Mouse (Mus musculus) heart, embryonic 14.5 days (tissue): ENCODE data around the gene Rin2. TPM values are rescaled to one million over a fixed set of nuclear protein-coding genes. Genes with fewer than 3 reads are reported as not detected.

Experiments
- ATAC-seq: fragments of 200-750 bp; cut with Nextera tagmentation; 2 replicates; pipeline ENCODE4 v1.8.0; 2017; ENCODE audit warnings: low read depth, moderate TSS enrichment; ENCODE audit not compliant: insufficient number of reproducible peaks, insufficient read depth, low FRiP score
- H3K27ac ChIP-seq, 2 experiments: fragments of 200-500 bp in 1 of 2; fragments of 300-500 bp in 1 of 2; sonication (generic) in 1 of 2; replicated peaks in 1 of 2; 2 replicates each; pipeline ENCODE4 v1.5.1; 2012 to 2014; ENCODE audit warnings: low read depth in 2 of 2, low read length in 2 of 2, control low read depth in 1 of 2, mild to moderate bottlenecking in 1 of 2, mixed read lengths in 1 of 2; ENCODE audit not compliant: control insufficient read depth in 1 of 2, insufficient read depth in 1 of 2
- H3K27me3 ChIP-seq: fragments of 300-500 bp; sonication (generic); 2 replicates; pipeline ENCODE4 v1.6.1; 2014; ENCODE audit warnings: mild to moderate bottlenecking, low read length, control low read depth; ENCODE audit not compliant: control insufficient read depth, insufficient read depth
- H3K36me3 ChIP-seq: fragments of 300-500 bp; sonication (generic); 2 replicates; pipeline ENCODE4 v1.6.1; 2014; ENCODE audit warnings: mild to moderate bottlenecking, control low read depth, low read length, mixed read lengths; ENCODE audit not compliant: control insufficient read depth, insufficient read depth
- H3K4me1 ChIP-seq, 2 experiments: fragments of 200-500 bp in 1 of 2; fragments of 300-500 bp in 1 of 2; sonication (generic) in 1 of 2; 2 replicates each; pipeline ENCODE4 v1.6.1; 2012 to 2014; ENCODE audit warnings: low read length in 2 of 2, control low read depth in 1 of 2, mixed read lengths in 1 of 2; ENCODE audit not compliant: control insufficient read depth in 2 of 2, insufficient read depth in 2 of 2
- H3K4me2 ChIP-seq: fragments of 300-500 bp; sonication (generic); 2 replicates; pipeline ENCODE4 v1.6.1; 2014; ENCODE audit warnings: mild to moderate bottlenecking, low read length
- H3K4me3 ChIP-seq, 2 experiments: fragments of 200-500 bp in 1 of 2; fragments of 300-500 bp in 1 of 2; sonication (generic) in 1 of 2; 2 replicates each; pipeline ENCODE4 v1.5.1; 2012 to 2014; ENCODE audit warnings: low read length in 2 of 2, mild to moderate bottlenecking in 2 of 2, control low read depth in 1 of 2, low read depth in 1 of 2, moderate library complexity in 1 of 2; ENCODE audit not compliant: control insufficient read depth in 1 of 2, insufficient read depth in 1 of 2
- H3K9ac ChIP-seq: fragments of 300-500 bp; sonication (generic); 2 replicates; pipeline ENCODE4 v1.6.1; 2014; ENCODE audit warnings: mild to moderate bottlenecking, low read length
- H3K9me3 ChIP-seq: fragments of 300-500 bp; sonication (generic); 2 replicates; pipeline ENCODE4 v1.6.1; 2016; ENCODE audit warnings: low read length, control low read depth; ENCODE audit not compliant: control insufficient read depth
- WGBS: fragments of 180-500 bp; shearing (Covaris S2); extraction: QIAGEN DNeasy Blood & Tissue Kit; methylation state at CpG from one replicate; pipeline ENCODE4 v1.1.7; 2014; 5-methylcytosine and 5-hydroxymethylcytosine counted together
- polyA plus RNA-seq: library from polyadenylated mRNA; unstranded; fragments of >200 nt; fragmentation: Nextera tagmentation; extraction: Ambion mirVana; gene quantifications from 2 replicates; pipeline ENCODE4 v1.2.1, GENCODE M21; 2014

The Rin2 gene
- polyA plus RNA-seq, 1 experiment from 2014 or later: 20.8 TPM

GRCm38 (mm10) chr2:145730905-145731304 is 55.9 kb downstream of the Rin2 start:
- H3K4me1 ChIP-seq: no peaks in the 10 kb centered on the region
- H3K9me3 ChIP-seq: no peaks in the 10 kb centered on the region
- ATAC-seq: no peak
- H3K36me3 ChIP-seq: no peaks in the 10 kb centered on the region
- no peak overlapping the region for H3K9ac ChIP-seq
- 83% methylated on average over 7 of the region's 7 CpGs for WGBS
- H3K4me2 ChIP-seq: no peak overlapping the region
- H3K4me3 ChIP-seq: no peak overlapping the region
- H3K27me3 ChIP-seq: no peaks in the 10 kb centered on the region
- H3K27ac ChIP-seq: no peak overlapping the region

- ATAC-seq: no peak
- Histone ChIP-seq H3K27me3 (no peaks in the 10 kb centered on the region), H3K4me3 (no peak overlapping the region), H3K9ac (no peak overlapping the region), H3K4me1 (peaks cover 0 to 6% of the 10 kb centered on the region in 2 experiments; a peak in 1 of 4 replicates), H3K4me2 (no peak overlapping the region), H3K36me3 (no peaks in the 10 kb centered on the region), H3K27ac (no peak overlapping the region), H3K9me3 (no peaks in the 10 kb centered on the region)
- WGBS: 85% methylated on average over 5 of the region's 5 CpGs
Measured at GRCm38 (mm10) chr2:145735079-145735478, 60.1 kb downstream of the Rin2 start.

GRCm38 (mm10) chr2:145736543-145736942 is 61.5 kb downstream of the Rin2 start:
- ATAC-seq: no peak

GRCm38 (mm10) chr2:145737196-145737595 is 62.2 kb downstream of the Rin2 start:
- Histone ChIP-seq H3K9ac (no peak overlapping the region), H3K27me3 (no peaks in the 10 kb centered on the region), H3K4me2 (no peak overlapping the region), H3K4me1 (peaks cover 0 to 6% of the 10 kb centered on the region in 2 experiments; a peak in 1 of 4 replicates), H3K27ac (no peak overlapping the region), H3K4me3 (no peak overlapping the region), H3K9me3 (no peaks in the 10 kb centered on the region), H3K36me3 (no peaks in the 10 kb centered on the region)
- ATAC-seq: no peak
- 28% methylated on average over 5 of the region's 5 CpGs for WGBS

More at GRCm38 (mm10) chr2:145736543-145736942, 61.5 kb downstream of the Rin2 start:
- H3K36me3 ChIP-seq: no peaks in the 10 kb centered on the region
- H3K4me3 ChIP-seq: no peak overlapping the region
- H3K4me1 ChIP-seq: peaks cover 0 to 6% of the 10 kb centered on the region in 2 experiments; a peak in 1 of 4 replicates
- H3K27ac ChIP-seq: no peak overlapping the region
- no peaks in the 10 kb centered on the region for H3K9me3 ChIP-seq
- 74% methylated on average over 1 of the region's 1 CpGs for WGBS
- no peaks in the 10 kb centered on the region for H3K27me3 ChIP-seq
- no peak overlapping the region for H3K9ac ChIP-seq
- H3K4me2 ChIP-seq: no peak overlapping the region

GRCm38 (mm10) chr2:145740729-145741128 is 65.7 kb downstream of the Rin2 start:
- H3K4me3 ChIP-seq: no peak overlapping the region
- H3K9me3 ChIP-seq: no peaks in the 10 kb centered on the region
- H3K27me3 ChIP-seq: no peaks in the 10 kb centered on the region
- H3K36me3 ChIP-seq: no peaks in the 10 kb centered on the region
- no peak overlapping the region for H3K9ac ChIP-seq
- no peak for ATAC-seq
- H3K4me2 ChIP-seq: no peak overlapping the region
- peaks cover 0 to 6% of the 10 kb centered on the region in 2 experiments; a peak in 1 of 4 replicates for H3K4me1 ChIP-seq
- 88% methylated on average over 5 of the region's 5 CpGs for whole genome bisulfite sequencing
- H3K27ac ChIP-seq: no peak overlapping the region

GRCm38 (mm10) chr2:145742795-145743710 is 68.0 kb downstream of the Rin2 start:
- no peak overlapping the region for H3K9ac ChIP-seq
- no peak overlapping the region for H3K27ac ChIP-seq
- no peak overlapping the region for H3K4me2 ChIP-seq
- no peaks in the 10 kb centered on the region for H3K36me3 ChIP-seq
- no peaks in the 10 kb centered on the region for H3K4me1 ChIP-seq
- ATAC-seq: no peak
- no peaks in the 10 kb centered on the region for H3K9me3 ChIP-seq
- no peaks in the 10 kb centered on the region for H3K27me3 ChIP-seq
- H3K4me3 ChIP-seq: no peak overlapping the region
- WGBS: 68% methylated on average over 13 of the region's 13 CpGs

- WGBS: 54% methylated on average over 1 of the region's 1 CpGs
- no peaks in the 10 kb centered on the region for H3K9me3 ChIP-seq
- H3K36me3 ChIP-seq: no peaks in the 10 kb centered on the region
- no peak overlapping the region for H3K4me2 ChIP-seq
- H3K4me3 ChIP-seq: no peak overlapping the region
- no peak overlapping the region for H3K27ac ChIP-seq
- H3K9ac ChIP-seq: no peak overlapping the region
- ATAC-seq: no peak
- H3K4me1 ChIP-seq: peaks cover 0 to 6% of the 10 kb centered on the region in 2 experiments; a peak in 1 of 4 replicates
- H3K27me3 ChIP-seq: no peaks in the 10 kb centered on the region
Measured at GRCm38 (mm10) chr2:145746406-145746805, 71.4 kb downstream of the Rin2 start.
